Mouse (Mus musculus) intestine, embryonic 14.5 days (tissue): Measurements from ENCODE around the gene Herc1. TPM values are rescaled to one million over a fixed set of nuclear protein-coding genes. Genes with fewer than 3 reads are reported as not detected.

Experiments
- ATAC-seq: fragments of 200-750 bp; cut with Nextera tagmentation; replicated peaks from 2 replicates; pipeline ENCODE4 v1.8.0; 2017; ENCODE audit warnings: low read depth, moderate number of reproducible peaks, moderate TSS enrichment, moderate library complexity; ENCODE audit not compliant: low FRiP score, low TSS enrichment
- DNase-seq: peaks from one replicate; pipeline ENCODE4 v3.0.0-alpha.2; 2018; ENCODE audit warnings: low spot score
- H3K27ac ChIP-seq: fragments of 300-500 bp; sonication (generic); 2 replicates; pipeline ENCODE4 v1.5.1; 2014; ENCODE audit warnings: low read depth, mild to moderate bottlenecking, control low read depth
- H3K27me3 ChIP-seq: fragments of 300-500 bp; sonication (generic); replicated peaks from 2 replicates; pipeline ENCODE4 v1.6.1; 2014; ENCODE audit warnings: low read length, control low read depth; ENCODE audit not compliant: control insufficient read depth, insufficient read depth
- H3K36me3 ChIP-seq: fragments of 300-500 bp; sonication (generic); 2 replicates; pipeline ENCODE4 v1.6.1; 2014; ENCODE audit warnings: low read length, control low read depth; ENCODE audit not compliant: control insufficient read depth, insufficient read depth
- H3K4me1 ChIP-seq: fragments of 300-500 bp; sonication (generic); replicated peaks from 2 replicates; pipeline ENCODE4 v1.6.1; 2014; ENCODE audit warnings: low read length, control low read depth, mixed read lengths; ENCODE audit not compliant: control insufficient read depth, insufficient read depth
- H3K4me2 ChIP-seq: fragments of 300-500 bp; sonication (generic); 2 replicates; pipeline ENCODE4 v1.6.1; 2014; ENCODE audit warnings: low read length
- H3K4me3 ChIP-seq: fragments of 300-500 bp; sonication (generic); 2 replicates; pipeline ENCODE4 v1.5.1; 2014; ENCODE audit warnings: low read depth, low read length, control low read depth, mixed read lengths
- H3K9ac ChIP-seq: fragments of 300-500 bp; sonication (generic); 2 replicates; pipeline ENCODE4 v1.6.1; 2014; ENCODE audit warnings: mild to moderate bottlenecking, low read length
- H3K9me3 ChIP-seq: fragments of 300-500 bp; sonication (generic); 2 replicates; pipeline ENCODE4 v1.6.1; 2016; ENCODE audit warnings: low read length, control low read depth; ENCODE audit not compliant: control insufficient read depth
- WGBS: fragments of 180-500 bp; shearing (Covaris S2); extraction: QIAGEN DNeasy Blood & Tissue Kit; methylation state at CpG from one replicate; pipeline ENCODE4 v1.1.7; 2014; 5-methylcytosine and 5-hydroxymethylcytosine counted together
- polyA plus RNA-seq: library from polyadenylated mRNA; unstranded; fragments of >200 nt; fragmentation: Nextera tagmentation; extraction: Ambion mirVana; gene quantifications from 2 replicates; pipeline ENCODE4 v1.2.1, GENCODE M21; 2014

Gene Herc1
- polyA plus RNA-seq, 1 experiment from 2014 or later: 25.1 TPM

GRCm38 (mm10) chr9:66423492-66423891 is 73.2 kb downstream of the Herc1 start:
- Histone ChIP-seq H3K9ac (no peak overlapping the region), H3K27ac (no peak overlapping the region), H3K4me1 (no peaks in the 10 kb centered on the region), H3K4me3 (no peak overlapping the region), H3K4me2 (no peak overlapping the region), H3K9me3 (no peaks in the 10 kb centered on the region), H3K36me3 (peaks cover 18% of the 10 kb centered on the region; the same call in 1 of the 2 replicates), H3K27me3 (no peaks in the 10 kb centered on the region)
- no peak for DNase-seq
- no peak for ATAC-seq

GRCm38 (mm10) chr9:66440007-66440406 is 89.8 kb downstream of the Herc1 start:
- 98% methylated on average over 8 of the region's 8 CpGs for WGBS
- ATAC-seq: no peak

DNA sequence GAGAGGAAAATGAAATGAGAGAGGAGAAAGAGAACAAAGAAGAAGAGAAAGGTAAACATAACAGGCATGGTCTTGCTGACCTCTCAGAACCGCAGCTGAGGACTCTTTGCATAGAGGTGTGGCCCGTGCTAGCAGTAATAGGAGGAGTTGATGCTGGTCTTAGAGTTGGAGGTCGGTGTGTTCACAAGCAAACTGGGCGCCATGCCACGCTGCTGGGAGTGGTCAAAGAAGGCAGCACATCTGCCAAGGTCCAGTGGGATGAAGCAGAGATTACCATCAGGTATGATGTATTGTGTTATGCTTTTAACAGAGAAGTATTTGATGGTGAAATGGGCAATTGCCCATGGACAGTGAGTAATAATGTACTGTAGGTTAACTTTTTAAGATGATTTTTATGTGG is 98.0 kb downstream of the Herc1 start:
- no peak overlapping the region for H3K9ac ChIP-seq
- H3K4me3 ChIP-seq: no peak overlapping the region
- no peaks in the 10 kb centered on the region for H3K27me3 ChIP-seq
- ATAC-seq (no peak), DNase-seq (no peak)
- 85% methylated on average over 5 of the region's 5 CpGs for WGBS
- H3K36me3 ChIP-seq: peaks cover 45% of the 10 kb centered on the region
- no peak overlapping the region for H3K27ac ChIP-seq
- H3K4me2 ChIP-seq: no peak overlapping the region
- no peaks in the 10 kb centered on the region for H3K9me3 ChIP-seq
- no peaks in the 10 kb centered on the region for H3K4me1 ChIP-seq

More at GRCm38 (mm10) chr9:66440007-66440406, 89.8 kb downstream of the Herc1 start:
- Histone ChIP-seq H3K9me3 (no peaks in the 10 kb centered on the region), H3K36me3 (peaks cover 58% of the 10 kb centered on the region), H3K4me1 (no peaks in the 10 kb centered on the region), H3K4me3 (no peak overlapping the region), H3K27me3 (no peaks in the 10 kb centered on the region), H3K27ac (no peak overlapping the region), H3K4me2 (no peak overlapping the region), H3K9ac (no peak overlapping the region)
- no peak for DNase-seq

GRCm38 (mm10) chr9:66465087-66465486 is 114.8 kb downstream of the Herc1 start:
- Histone ChIP-seq H3K27ac (no peak overlapping the region), H3K9me3 (no peaks in the 10 kb centered on the region), H3K9ac (no peak overlapping the region), H3K4me2 (no peak overlapping the region), H3K4me3 (no peak overlapping the region), H3K36me3 (peaks cover 67% of the 10 kb centered on the region), H3K4me1 (no peaks in the 10 kb centered on the region), H3K27me3 (no peaks in the 10 kb centered on the region)
- WGBS: 54% methylated on average over 4 of the region's 4 CpGs
- no peak for DNase-seq
- no peak for ATAC-seq

- WGBS: 75% methylated on average over 2 of the region's 2 CpGs
- H3K4me1 ChIP-seq: no peaks in the 10 kb centered on the region
- peaks cover 71% of the 10 kb centered on the region for H3K36me3 ChIP-seq
- no peaks in the 10 kb centered on the region for H3K27me3 ChIP-seq
- no peak overlapping the region for H3K27ac ChIP-seq
- H3K4me3 ChIP-seq: no peak overlapping the region
- DNase-seq (no peak), ATAC-seq (no peak)
- no peak overlapping the region for H3K9ac ChIP-seq
- no peaks in the 10 kb centered on the region for H3K9me3 ChIP-seq
- H3K4me2 ChIP-seq: no peak overlapping the region
These were observed 127.5 kb downstream of the Herc1 start for GRCm38 (mm10) chr9:66477785-66478184.

- WGBS: 90% methylated on average over 3 of the region's 3 CpGs
- Histone ChIP-seq H3K4me1 (no peaks in the 10 kb centered on the region), H3K27me3 (no peaks in the 10 kb centered on the region), H3K4me2 (no peak overlapping the region), H3K9me3 (no peaks in the 10 kb centered on the region), H3K9ac (no peak overlapping the region), H3K36me3 (peaks cover 78% of the 10 kb centered on the region), H3K27ac (no peak overlapping the region), H3K4me3 (no peak overlapping the region)
- no peak for DNase-seq
- no peak for ATAC-seq
These were observed 133.2 kb downstream of the Herc1 start for GRCm38 (mm10) chr9:66483429-66483828.

DNA sequence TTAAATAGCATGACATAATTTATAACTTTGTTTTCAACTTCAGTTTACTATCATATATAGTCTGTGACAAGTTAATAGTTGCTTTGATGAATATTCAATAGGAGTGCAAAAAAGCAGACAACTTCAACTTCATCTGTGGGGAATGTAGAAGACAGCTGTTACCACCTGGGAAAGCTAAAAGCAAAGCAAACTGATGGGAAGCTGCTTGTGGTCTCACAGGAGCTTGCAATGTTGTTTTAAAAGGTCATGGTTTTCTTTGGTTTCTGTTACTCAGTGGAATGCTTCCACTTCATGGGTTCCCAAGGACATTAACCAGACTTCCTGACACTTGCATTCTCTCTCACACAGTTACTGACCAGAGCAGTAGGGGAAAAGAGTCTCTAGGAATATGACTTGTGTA is 138.5 kb downstream of the Herc1 start:
- no peaks in the 10 kb centered on the region for H3K4me1 ChIP-seq
- H3K4me2 ChIP-seq: no peak overlapping the region
- H3K9me3 ChIP-seq: no peaks in the 10 kb centered on the region
- DNase-seq (no peak), ATAC-seq (no peak)
- no peak overlapping the region for H3K27ac ChIP-seq
- no peaks in the 10 kb centered on the region for H3K27me3 ChIP-seq
- H3K9ac ChIP-seq: no peak overlapping the region
- no peak overlapping the region for H3K4me3 ChIP-seq
- H3K36me3 ChIP-seq: peaks cover 83% of the 10 kb centered on the region

- Histone ChIP-seq H3K9ac (no peak overlapping the region), H3K4me3 (no peak overlapping the region), H3K27me3 (no peaks in the 10 kb centered on the region), H3K36me3 (peaks cover 86% of the 10 kb centered on the region), H3K4me2 (no peak overlapping the region), H3K4me1 (no peaks in the 10 kb centered on the region), H3K9me3 (no peaks in the 10 kb centered on the region), H3K27ac (no peak overlapping the region)
- ATAC-seq: no peak
- WGBS: 97% methylated on average over 1 of the region's 1 CpGs
- DNase-seq: no peak
These were observed 142.1 kb downstream of the Herc1 start for GRCm38 (mm10) chr9:66492361-66492760.

- Histone ChIP-seq H3K4me3 (no peak overlapping the region), H3K4me2 (no peak overlapping the region), H3K27me3 (no peaks in the 10 kb centered on the region), H3K36me3 (peaks cover 87% of the 10 kb centered on the region), H3K27ac (no peak overlapping the region), H3K4me1 (no peaks in the 10 kb centered on the region), H3K9ac (no peak overlapping the region), H3K9me3 (no peaks in the 10 kb centered on the region)
- ATAC-seq: no peak
- DNase-seq: no peak
These were observed 143.7 kb downstream of the Herc1 start for GRCm38 (mm10) chr9:66493992-66494391.
